Mouse (Mus musculus): Measurements from ENCODE around the gene Foxd1.

DNA sequence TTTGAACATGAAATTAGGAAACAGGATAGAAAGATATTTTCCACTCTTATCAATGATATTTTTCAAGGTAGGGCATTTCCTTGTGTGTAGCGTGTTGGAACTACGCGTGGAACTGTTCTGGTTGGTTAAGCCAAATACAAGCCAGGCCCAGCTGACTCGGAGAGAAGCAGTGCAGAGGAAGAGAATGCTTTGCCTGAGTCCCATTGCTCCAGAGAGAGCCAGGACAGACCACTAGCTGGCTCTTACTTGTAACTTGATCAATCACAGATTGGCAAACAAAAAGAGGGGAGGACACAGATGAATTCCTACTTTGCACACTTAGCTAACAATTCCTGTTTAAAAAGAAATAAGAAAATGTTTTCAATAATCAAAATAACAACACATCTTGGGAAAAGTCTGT lies 9.0 kb downstream of the Foxd1 start:
- no peak for TF ChIP-seq CTCF (IDR thresholded peaks at IDR 0.05)
- no peak for TF ChIP-seq EP300 (IDR thresholded peaks at IDR 0.05; ENCODE audit: insufficient read depth, low read depth, low read length)
